Mouse (Mus musculus) gastrocnemius, postnatal 25 days (tissue): ENCODE data around the gene Plxna4. TPM values are rescaled to one million over a fixed set of nuclear protein-coding genes. Genes with fewer than 3 reads are reported as not detected.

ENCODE experiments used
- DNase-seq: peaks from one replicate; pipeline ENCODE4 v3.0.0; 2022
- total RNA-seq, 2 experiments: library from RNA; stranded (reverse); gene quantifications; 1 replicate in 1 of 2; 2 replicates in 1 of 2; pipeline ENCODE4 v1.2.3; 2021

The Plxna4 gene
- total RNA-seq, 2 experiments from 2014 or later: 3.0 to 4.6 TPM

- no peak for DNase-seq
These were observed 242.0 kb downstream of the Plxna4 start for GRCm38 (mm10) chr6:32346015-32346414.

GRCm38 (mm10) chr6:32342727-32343126 lies 245.3 kb downstream of the Plxna4 start:
- DNase-seq: no peak

GRCm38 (mm10) chr6:32342272-32342671 lies 245.7 kb downstream of the Plxna4 start:
- no peak for DNase-seq

- peak; percentile 10 for DNase-seq
These were observed 249.5 kb downstream of the Plxna4 start for GRCm38 (mm10) chr6:32338416-32338943.

- no peak for DNase-seq
These were observed 256.7 kb downstream of the Plxna4 start for GRCm38 (mm10) chr6:32331281-32331680.

GRCm38 (mm10) chr6:32330034-32330795 lies 257.8 kb downstream of the Plxna4 start:
- no peak for DNase-seq

GRCm38 (mm10) chr6:32328028-32328427 lies 260.0 kb downstream of the Plxna4 start:
- peak; percentile 43 for DNase-seq

- no peak for DNase-seq
These were observed 260.8 kb downstream of the Plxna4 start for GRCm38 (mm10) chr6:32327173-32327572.

GRCm38 (mm10) chr6:32326406-32326805 lies 261.6 kb downstream of the Plxna4 start:
- DNase-seq: no peak

- no peak for DNase-seq
These were observed 262.1 kb downstream of the Plxna4 start for GRCm38 (mm10) chr6:32325851-32326250.

GRCm38 (mm10) chr6:32321187-32321586 lies 266.8 kb downstream of the Plxna4 start:
- no peak for DNase-seq

GRCm38 (mm10) chr6:32320254-32320653 lies 267.7 kb downstream of the Plxna4 start:
- DNase-seq: no peak

GRCm38 (mm10) chr6:32317470-32317869 lies 270.5 kb downstream of the Plxna4 start:
- no peak for DNase-seq

GRCm38 (mm10) chr6:32315011-32315450 lies 273.0 kb downstream of the Plxna4 start:
- no peak for DNase-seq

GRCm38 (mm10) chr6:32309147-32309546 lies 278.8 kb downstream of the Plxna4 start:
- no peak for DNase-seq

GRCm38 (mm10) chr6:32300611-32301010 lies 287.4 kb downstream of the Plxna4 start:
- DNase-seq: no peak

- no peak for DNase-seq
These were observed 306.5 kb downstream of the Plxna4 start for GRCm38 (mm10) chr6:32281457-32281856.

GRCm38 (mm10) chr6:32280728-32281127 lies 307.3 kb downstream of the Plxna4 start:
- no peak for DNase-seq

GRCm38 (mm10) chr6:32271463-32271862 lies 316.5 kb downstream of the Plxna4 start:
- DNase-seq: no peak

GRCm38 (mm10) chr6:32266085-32266484 lies 321.9 kb downstream of the Plxna4 start:
- no peak for DNase-seq

- DNase-seq: no peak
These were observed 326.7 kb downstream of the Plxna4 start for GRCm38 (mm10) chr6:32261339-32261738.

- DNase-seq: no peak
These were observed 327.7 kb downstream of the Plxna4 start for GRCm38 (mm10) chr6:32260341-32260740.

GRCm38 (mm10) chr6:32255191-32255590 lies 332.8 kb downstream of the Plxna4 start:
- no peak for DNase-seq

- no peak for DNase-seq
These were observed 335.8 kb downstream of the Plxna4 start for GRCm38 (mm10) chr6:32252168-32252567.
